Mouse (Mus musculus) stomach, postnatal 0 days (tissue): ENCODE data around the gene Topbp1. TPM values are rescaled to one million over a fixed set of nuclear protein-coding genes. Genes with fewer than 3 reads are reported as not detected.
"Not testable (repeated sequence)": the region's sequence is repeated elsewhere in the genome, so short reads cannot be mapped to it uniquely, and the experiment has no call there.

ENCODE experiments used
- ATAC-seq: fragments of 200-750 bp; cut with Nextera tagmentation; 2 replicates; pipeline ENCODE4 v1.8.0; 2017; ENCODE audit not compliant: low FRiP score, low TSS enrichment
- DNase-seq: peaks from one replicate; pipeline ENCODE4 v3.0.0-alpha.2; 2016; ENCODE audit warnings: low spot score
- H3K27ac ChIP-seq: fragments of 300-500 bp; sonication (generic); replicated peaks from 2 replicates; pipeline ENCODE4 v1.5.1; 2014; ENCODE audit warnings: mild to moderate bottlenecking, control low read depth
- H3K27me3 ChIP-seq: fragments of 300-500 bp; sonication (generic); 2 replicates; pipeline ENCODE4 v1.6.1; 2014; ENCODE audit warnings: low read length; ENCODE audit not compliant: control insufficient read depth, insufficient read depth
- H3K36me3 ChIP-seq: fragments of 300-500 bp; sonication (generic); 2 replicates; pipeline ENCODE4 v1.6.1; 2014; ENCODE audit warnings: low read length, mixed read lengths; ENCODE audit not compliant: control insufficient read depth, insufficient read depth
- H3K4me1 ChIP-seq: fragments of 300-500 bp; sonication (generic); replicated peaks from 2 replicates; pipeline ENCODE4 v1.6.1; 2014; ENCODE audit warnings: antibody characterized with exemption; ENCODE audit not compliant: control insufficient read depth, insufficient read depth
- H3K4me2 ChIP-seq: fragments of 300-500 bp; sonication (generic); replicated peaks from 2 replicates; pipeline ENCODE4 v1.6.1; 2014; ENCODE audit warnings: low read depth, mild to moderate bottlenecking, control low read depth, moderate library complexity
- H3K4me3 ChIP-seq: fragments of 300-500 bp; sonication (generic); 2 replicates; pipeline ENCODE4 v1.5.1; 2014; ENCODE audit warnings: low read depth, low read length, control low read depth
- H3K9ac ChIP-seq: fragments of 300-500 bp; sonication (generic); 2 replicates; pipeline ENCODE4 v1.6.1; 2014; ENCODE audit warnings: mild to moderate bottlenecking, low read length, control low read depth, mixed read lengths
- H3K9me3 ChIP-seq: fragments of 300-500 bp; sonication (generic); 2 replicates; pipeline ENCODE4 v1.6.1; 2016; ENCODE audit warnings: low read length; ENCODE audit not compliant: control insufficient read depth
- CTCF ChIP-seq: IDR thresholded peaks from 2 replicates; pipeline ENCODE4 v1.5.1; 2016; ENCODE audit warnings: antibody characterized with exemption, low read depth, mild to moderate bottlenecking, moderate library complexity
- EP300 ChIP-seq: optimal IDR thresholded peaks from 2 replicates; pipeline ENCODE3; 2016; ENCODE audit warnings: antibody characterized with exemption
- WGBS: fragments of 180-500 bp; shearing (Covaris S2); extraction: QIAGEN DNeasy Blood & Tissue Kit; methylation state at CpG from one replicate; pipeline ENCODE4 v1.1.7; 2014; 5-methylcytosine and 5-hydroxymethylcytosine counted together
- polyA plus RNA-seq: library from polyadenylated mRNA; unstranded; fragments of >200 nt; fragmentation: Nextera tagmentation; extraction: Ambion mirVana; gene quantifications from 2 replicates; pipeline ENCODE4 v1.2.1, GENCODE M21; 2015

The Topbp1 gene
- polyA plus RNA-seq, 1 experiment from 2014 or later, result 17.2 TPM

DNA sequence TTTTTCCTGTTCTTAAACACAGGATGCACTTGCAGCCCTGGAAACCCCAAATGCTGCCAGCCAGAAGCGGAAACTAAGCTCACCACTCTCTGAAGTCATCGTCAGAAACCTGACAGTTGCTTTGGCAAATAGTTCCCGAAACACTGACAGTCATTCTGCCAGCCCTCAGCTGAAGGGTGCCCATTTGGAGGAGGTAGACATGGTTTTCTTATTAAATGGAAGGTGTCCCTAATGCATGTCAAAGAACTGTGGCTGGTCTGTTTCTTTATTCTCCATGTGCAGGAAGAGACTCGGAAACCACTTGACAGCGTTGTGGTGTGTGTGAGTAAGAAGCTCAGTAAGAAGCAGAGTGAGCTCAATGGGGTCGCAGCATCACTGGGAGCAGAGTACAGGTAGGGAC is 27.6 kb downstream of the Topbp1 start:
- no peak overlapping the region for H3K9ac ChIP-seq
- peaks cover 15% of the 10 kb centered on the region; the same call in 1 of the 2 replicates for H3K36me3 ChIP-seq
- no peak for TF ChIP-seq CTCF
- no peak for TF ChIP-seq EP300
- H3K4me3 ChIP-seq, result no peak overlapping the region
- H3K4me1 ChIP-seq, result no peaks in the 10 kb centered on the region
- DNase-seq (no peak), ATAC-seq (no peak)
- H3K9me3 ChIP-seq, result no peaks in the 10 kb centered on the region
- no peak overlapping the region for H3K27ac ChIP-seq
- H3K27me3 ChIP-seq, result no peaks in the 10 kb centered on the region
- 91% methylated on average over 6 of the region's 6 CpGs for WGBS
- H3K4me2 ChIP-seq, result no peak overlapping the region

GRCm38 (mm10) chr9:103336912-103337311 is 31.9 kb downstream of the Topbp1 start:
- peaks cover 23% of the 10 kb centered on the region for H3K36me3 ChIP-seq
- H3K4me2 ChIP-seq, result no peak overlapping the region
- DNase-seq, result no peak

GRCm38 (mm10) chr9:103347045-103347444 is 42.0 kb downstream of the Topbp1 start:
- no peaks in the 10 kb centered on the region for H3K27me3 ChIP-seq
- H3K27ac ChIP-seq, result no peak overlapping the region
- ATAC-seq (no peak), DNase-seq (no peak)
- H3K9ac ChIP-seq, result no peak overlapping the region
- H3K4me2 ChIP-seq, result no peak overlapping the region
- no peak overlapping the region for H3K4me3 ChIP-seq
- no peaks in the 10 kb centered on the region for H3K9me3 ChIP-seq
- 77% methylated on average over 4 of the region's 4 CpGs for WGBS
- H3K4me1 ChIP-seq, result no peaks in the 10 kb centered on the region
- TF ChIP-seq CTCF (no peak), EP300 (no peak)
- peaks cover 13% of the 10 kb centered on the region for H3K36me3 ChIP-seq

More at GRCm38 (mm10) chr9:103336912-103337311, 31.9 kb downstream of the Topbp1 start:
- TF ChIP-seq EP300, result no peak
- no peak for TF ChIP-seq CTCF
- H3K4me3 ChIP-seq, result no peak overlapping the region
- no peaks in the 10 kb centered on the region for H3K27me3 ChIP-seq
- H3K9me3 ChIP-seq, result no peaks in the 10 kb centered on the region
- no peaks in the 10 kb centered on the region for H3K4me1 ChIP-seq
- H3K9ac ChIP-seq, result no peak overlapping the region
- H3K27ac ChIP-seq, result no peak overlapping the region
- ATAC-seq, result no peak

- 69% methylated on average over 1 of the region's 1 CpGs for WGBS
- H3K4me3 ChIP-seq, result no peak overlapping the region
- H3K27ac ChIP-seq, result no peak overlapping the region
- no peaks in the 10 kb centered on the region for H3K27me3 ChIP-seq
- H3K4me1 ChIP-seq, result no peaks in the 10 kb centered on the region
- H3K36me3 ChIP-seq, result peaks cover 13% of the 10 kb centered on the region
- DNase-seq, result no peak
- ATAC-seq, result no peak
- TF ChIP-seq EP300 (no peak), CTCF (no peak)
- no peaks in the 10 kb centered on the region for H3K9me3 ChIP-seq
- no peak overlapping the region for H3K4me2 ChIP-seq
- H3K9ac ChIP-seq, result no peak overlapping the region
Observed at GRCm38 (mm10) chr9:103347996-103348490, 43.0 kb downstream of the Topbp1 start.

GRCm38 (mm10) chr9:103348791-103349190 is 43.8 kb downstream of the Topbp1 start:
- DNase-seq (no peak), ATAC-seq (no peak)
- no peak for TF ChIP-seq CTCF
- no peak for TF ChIP-seq EP300
- H3K4me3 ChIP-seq, result no peak overlapping the region
- no peak overlapping the region for H3K9ac ChIP-seq
- no peak overlapping the region for H3K4me2 ChIP-seq
- H3K27me3 ChIP-seq, result no peaks in the 10 kb centered on the region
- no peaks in the 10 kb centered on the region for H3K9me3 ChIP-seq
- peaks cover 9% of the 10 kb centered on the region for H3K36me3 ChIP-seq
- H3K4me1 ChIP-seq, result no peaks in the 10 kb centered on the region
- no peak overlapping the region for H3K27ac ChIP-seq

DNA sequence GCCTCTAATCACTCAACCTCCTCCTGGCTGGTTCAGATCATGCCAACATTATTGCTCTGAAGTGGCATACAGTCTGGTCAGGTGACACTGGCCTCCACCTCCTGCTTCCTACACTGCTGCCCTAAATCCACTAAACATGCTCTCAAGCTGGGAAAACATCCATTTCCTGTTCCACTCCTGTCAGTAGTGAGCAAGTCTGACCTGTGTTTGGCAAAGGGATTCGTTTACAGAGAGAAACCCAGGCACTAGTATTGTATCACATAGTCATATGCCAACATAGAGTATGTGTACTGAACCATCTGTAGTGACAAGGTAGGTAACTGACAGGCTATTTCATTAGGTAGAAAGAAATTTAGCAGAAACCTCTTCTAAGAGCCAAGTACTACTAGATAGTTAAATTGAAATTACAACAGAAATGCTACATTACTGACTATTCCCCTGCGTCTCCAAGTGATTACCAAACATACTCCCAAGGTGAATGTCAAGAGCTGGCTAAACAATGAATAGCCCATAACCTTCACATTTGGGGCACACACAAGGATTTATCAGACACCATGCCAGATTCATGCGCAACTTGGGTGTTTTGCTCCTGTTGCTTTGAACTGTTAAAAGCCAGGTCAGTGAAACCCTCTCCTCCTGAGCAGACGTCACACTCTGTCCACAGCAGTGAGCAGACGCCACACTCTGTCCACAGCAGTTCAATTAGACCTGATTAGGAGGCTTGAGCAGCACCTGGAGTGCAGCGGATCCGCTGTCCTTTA is 48.7 kb downstream of the Topbp1 start:
- H3K4me3 ChIP-seq, DNase-seq, H3K27me3 ChIP-seq, H3K27ac ChIP-seq, H3K4me2 ChIP-seq, ATAC-seq, H3K9me3 ChIP-seq, H3K9ac ChIP-seq, H3K36me3 ChIP-seq, H3K4me1 ChIP-seq: not testable (repeated sequence)
- 81% methylated on average over 5 of the region's 7 CpGs for WGBS
